Comparison of ENCODE assay signal across 12 mouse cellular contexts in genomic region chr5:67764798-67765197, GRCm38 (mm10).
DNase-seq lines count a peak whose midpoint lies in the region; ATAC-seq and TF ChIP-seq lines count a peak whose summit lies in the region.
"Had no signal": no experiment of that assay in that cellular context is flagged by ENCODE, and none has a peak within 500 bp of the region (broad histone marks: within the 10 kb centered on the region; RNA-seq: fewer than 3 reads in every experiment).

No protein-coding gene starts in this region.

- 94% methylated on average over 3 of the region's 3 CpGs for WGBS in liver, postnatal 0 days (ENCODE audit: insufficient replicate concordance)
- WGBS in liver, embryonic 11.5 days = 91% methylated on average over 3 of the region's 3 CpGs

- TF ChIP-seq EP300 in liver, postnatal 0 days (IDR thresholded peaks at IDR 0.05; ENCODE audit: low read depth) = no peak

- no peak for ATAC-seq in liver, postnatal 0 days
- no peak for ATAC-seq in liver, embryonic 11.5 days (replicated peaks; ENCODE audit: low FRiP score)
- peak; percentile 23 for ATAC-seq in activated CD4-positive, CD25-positive, alpha-beta regulatory T cell, adult 4 months
- peak; percentile 48; the same call in 1 of the 2 replicates for ATAC-seq in neutrophil, adult 5-6 weeks (ENCODE audit: extremely low read depth, insufficient number of reproducible peaks, low FRiP score, poor library complexity, severe bottlenecking)

- no peak overlapping the region for H3K4me3 ChIP-seq in liver, postnatal 0 days (ENCODE audit: low read depth, low read length)
- H3K4me3 ChIP-seq in liver, embryonic 11.5 days (ENCODE audit: low read depth, low read length) = no peak overlapping the region

- no peak overlapping the region for H3K4me2 ChIP-seq in liver, postnatal 0 days (ENCODE audit: low read depth, low read length)
- H3K4me2 ChIP-seq in liver, embryonic 11.5 days = no peak overlapping the region
- H3K4me2 ChIP-seq: heart, embryonic 11.5 days had no signal

- peak; percentile 50 for TF ChIP-seq CTCF in liver, postnatal 0 days (IDR thresholded peaks at IDR 0.05; ENCODE audit: low read depth)

- DNase-seq in liver, postnatal 0 days = no peak
- DNase-seq in liver, embryonic 11.5 days (ENCODE audit: low spot score) = no peak
- DNase-seq in ES-CJ7 (ENCODE audit: low read depth, low spot score) = peak; percentile 16
- DNase-seq in cerebellum, adult 8-10 months = no peak
- DNase-seq in thymus, adult 18-20 months = no peak
- DNase-seq: adrenal gland, postnatal 14 days; cerebellum, adult 18-20 months; kidney, adult 18-20 months had no signal

- H3K36me3 ChIP-seq in liver, postnatal 0 days (replicated peaks; ENCODE audit: insufficient read depth, low read length) = peaks cover 34% of the 10 kb centered on the region
- peaks cover 13% of the 10 kb centered on the region; the same call in 1 of the 2 replicates for H3K36me3 ChIP-seq in liver, embryonic 11.5 days (ENCODE audit: control insufficient read depth, insufficient read depth, low read length)

- H3K27ac ChIP-seq in liver, postnatal 0 days (ENCODE audit: low read depth) = no peak overlapping the region
- no peak overlapping the region for H3K27ac ChIP-seq in liver, embryonic 11.5 days (ENCODE audit: low read depth, low read length)
- H3K27ac ChIP-seq: macrophage had no signal

- H3K27me3 ChIP-seq in liver, postnatal 0 days (ENCODE audit: insufficient read depth, low read length) = no peaks in the 10 kb centered on the region
- no peaks in the 10 kb centered on the region for H3K27me3 ChIP-seq in liver, embryonic 11.5 days (replicated peaks; ENCODE audit: control insufficient read depth, insufficient read depth, low read length)

- H3K9ac ChIP-seq in liver, postnatal 0 days (replicated peaks) = no peak overlapping the region
- H3K9ac ChIP-seq in liver, embryonic 11.5 days (ENCODE audit: low read depth, low read length) = no peak overlapping the region

- H3K4me1 ChIP-seq in liver, postnatal 0 days (ENCODE audit: insufficient read depth) = no peaks in the 10 kb centered on the region
- H3K4me1 ChIP-seq in liver, embryonic 11.5 days (replicated peaks; ENCODE audit: control insufficient read depth, insufficient read depth, low read length) = no peaks in the 10 kb centered on the region

- no peaks in the 10 kb centered on the region for H3K9me3 ChIP-seq in liver, postnatal 0 days (ENCODE audit: low read length)
- H3K9me3 ChIP-seq in liver, embryonic 11.5 days (ENCODE audit: control insufficient read depth, low read length) = no peaks in the 10 kb centered on the region

Comparison
In these comparisons a context has a peak if more than half of its experiments do, and no peak if none do; other contexts are left out.
1. ATAC-seq: peak in activated CD4-positive, CD25-positive, alpha-beta regulatory T cell, adult 4 months (single experiment) and neutrophil, adult 5-6 weeks (single experiment); none in liver, postnatal 0 days (single experiment) and liver, embryonic 11.5 days (single experiment).